Mouse (Mus musculus) CD8-positive naive resting alpha-beta T cell, adult 57 days (primary cell): ENCODE measurements around the gene Col26a1. TPM values are rescaled to one million over a fixed set of nuclear protein-coding genes. Genes with fewer than 3 reads are reported as not detected.

Source experiments
- total RNA-seq: library from RNA; stranded (reverse); gene quantifications from one replicate; pipeline ENCODE4 v1.2.4, GENCODE M21; 2023

Col26a1 gene
- total RNA-seq: not detected

GRCm38 (mm10) chr5:136882788-136883439, at the start of gene Col26a1:
Gene Col26a1, minus strand, starts transcription at chr5:136883209.

DNA sequence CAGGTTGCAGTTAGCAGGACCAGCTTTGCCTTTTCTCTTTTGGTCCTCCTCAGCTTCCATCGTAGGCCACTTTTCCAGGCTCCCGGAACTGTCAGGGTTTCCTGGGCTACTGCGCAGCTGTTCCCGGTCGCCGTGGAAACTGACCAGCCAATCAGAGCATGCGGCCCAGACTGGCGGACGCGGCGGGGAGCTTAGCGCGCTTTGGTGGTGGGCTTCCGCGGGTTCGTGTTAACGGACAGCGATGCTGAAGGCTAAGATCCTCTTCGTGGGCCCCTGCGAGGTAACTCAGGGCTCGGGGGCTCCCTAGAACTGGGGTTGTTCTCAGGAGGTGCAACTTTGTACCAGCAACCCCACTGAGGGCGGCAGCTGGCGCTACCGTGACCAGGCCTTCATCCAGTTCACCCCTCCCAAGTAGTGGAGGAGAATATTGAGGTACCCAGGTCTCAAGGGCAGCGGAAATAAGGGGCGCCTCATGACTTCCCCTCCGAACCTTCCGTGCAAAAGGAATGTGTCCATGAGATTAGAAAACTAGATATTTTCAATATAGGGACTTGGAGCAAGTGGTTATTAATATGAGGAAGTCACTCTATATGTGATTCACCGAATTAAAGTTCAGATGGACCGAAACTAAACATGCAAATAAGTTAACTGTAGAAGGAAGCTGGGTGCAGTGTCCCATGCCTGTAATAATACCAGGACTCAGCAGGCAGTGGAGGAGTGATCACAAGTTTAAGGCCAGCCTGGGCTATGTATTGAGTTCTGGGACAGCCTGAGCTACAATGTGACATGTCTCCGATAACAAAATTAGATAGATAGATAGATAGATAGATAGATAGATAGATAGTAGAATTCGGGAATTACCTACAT, 25.2 kb upstream of the Col26a1 start, which contains the start of gene Ift22:
Gene Ift22, plus strand, starts transcription at position 160 of the 867 bp plus-strand sequence.

DNA sequence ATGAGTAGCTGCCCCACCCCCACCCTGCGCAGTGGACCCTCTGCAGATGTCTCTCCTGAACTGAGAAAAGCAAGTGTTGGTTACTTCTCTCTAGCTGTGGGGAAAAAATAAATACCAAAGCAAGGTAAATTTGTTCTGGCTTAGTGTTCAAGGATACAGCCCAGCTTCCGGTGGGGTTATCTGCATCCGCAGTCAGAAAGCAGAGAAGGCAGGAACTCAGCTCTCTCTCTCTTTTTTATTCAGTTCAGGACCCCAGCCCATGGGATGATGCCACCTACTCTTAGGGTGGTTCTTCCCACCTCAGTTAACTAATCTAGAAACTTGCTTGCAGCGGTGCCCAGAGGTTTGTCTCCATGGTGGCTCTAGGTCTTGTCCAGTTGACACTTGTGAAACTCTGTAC, 190.2 kb downstream of the Col26a1 start, which contains the start of gene Myl10:
Gene Myl10, plus strand, starts transcription at position 363 of the 400 bp plus-strand sequence.

Other genes starting within 250 kb of the Col26a1 start
- gene Myl10, start 190.1 kb downstream of the Col26a1 start, total RNA-seq: not detected
- gene Ift22, start 24.9 kb upstream of the Col26a1 start, total RNA-seq: 3.7 TPM
- gene Fis1, start 70.1 kb upstream of the Col26a1 start, total RNA-seq: 119 TPM
- 0.28 TPM for gene Cldn15, start 83.4 kb upstream of the Col26a1 start, total RNA-seq
- gene Plod3, start 103.8 kb upstream of the Col26a1 start, total RNA-seq: 13.6 TPM
- gene Znhit1, start 104.8 kb upstream of the Col26a1 start, total RNA-seq: 22.6 TPM
- gene Vgf, start 143.2 kb upstream of the Col26a1 start, total RNA-seq: not detected
- 25.9 TPM for gene Ap1s1, start 162.9 kb upstream of the Col26a1 start, total RNA-seq
- not detected for gene Serpine1, start 189.1 kb upstream of the Col26a1 start, total RNA-seq
- 87.5 TPM for gene Trim56, start 233.0 kb upstream of the Col26a1 start, total RNA-seq